ENCODE assay signal across 12 mouse cellular contexts in the genomic region with DNA sequence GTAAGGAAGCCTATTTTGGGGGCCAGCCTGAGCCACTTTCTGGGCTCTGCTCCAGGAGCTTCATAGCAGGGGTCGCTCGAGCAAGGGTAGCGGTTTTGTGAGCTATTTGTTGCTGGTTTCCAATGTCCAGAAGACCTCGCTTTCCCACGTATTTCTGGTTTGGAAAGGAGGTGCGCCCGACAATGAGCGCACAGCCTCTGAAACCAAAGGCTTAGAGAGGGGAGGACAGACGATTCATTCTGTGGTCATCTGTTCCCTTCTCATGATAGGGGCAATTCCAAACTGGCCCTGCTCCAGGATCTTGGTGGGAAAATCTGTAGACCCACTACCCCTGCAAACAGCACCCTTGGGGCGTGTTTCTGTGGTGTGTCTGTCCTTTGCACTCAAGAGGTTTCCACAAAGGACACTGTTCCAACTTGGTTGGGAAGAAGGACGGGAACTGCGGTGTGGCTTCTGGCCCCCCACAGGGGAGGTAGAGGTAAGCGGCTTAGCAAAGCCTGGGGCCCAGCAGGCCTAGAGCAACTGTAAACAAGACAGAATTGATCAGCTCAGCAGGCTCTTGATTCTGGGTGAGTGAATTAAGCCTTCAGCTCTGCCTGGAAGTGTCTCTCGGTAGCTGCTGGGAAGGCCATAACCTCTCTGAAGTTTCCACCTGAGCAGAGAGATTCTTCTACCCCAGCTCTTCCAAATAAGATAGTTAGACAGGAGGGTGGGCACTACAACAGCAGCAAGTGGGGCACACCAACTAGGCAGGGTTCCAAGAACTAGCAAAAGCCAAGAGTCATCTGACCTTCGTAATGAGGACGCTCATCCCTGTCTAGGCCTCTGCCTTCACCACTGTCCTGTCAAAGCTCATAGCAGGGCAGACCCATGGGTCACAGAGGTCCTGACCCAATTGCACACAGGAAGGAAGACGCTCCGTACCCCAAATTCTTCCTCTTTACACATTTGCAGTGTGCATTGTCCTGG.
DNase-seq lines count a peak whose midpoint lies in the region; ATAC-seq and TF ChIP-seq lines count a peak whose summit lies in the region.
"Had no signal": no experiment of that assay in that cellular context is flagged by ENCODE, and none has a peak within 500 bp of the region (broad histone marks: within the 10 kb centered on the region; RNA-seq: fewer than 3 reads in every experiment).

No protein-coding gene starts in this region.

- H3K27me3 ChIP-seq in lung, embryonic 14.5 days (ENCODE audit: insufficient read depth, low read length): no peaks in the 10 kb centered on the region
- H3K27me3 ChIP-seq in forebrain, embryonic 10.5 days (ENCODE audit: poor library complexity, severe bottlenecking): peaks cover 58% of the 10 kb centered on the region
- H3K27me3 ChIP-seq in hindbrain, embryonic 13.5 days: no peaks in the 10 kb centered on the region
- H3K27me3 ChIP-seq in neural tube, embryonic 15.5 days (replicated peaks): no peaks in the 10 kb centered on the region
- H3K27me3 ChIP-seq: liver, embryonic 13.5 days had no signal

- 0 out of 2 replicates have a peak, but pooled peaks cover 5% of the 10 kb centered on the region for H3K4me1 ChIP-seq in lung, embryonic 14.5 days (ENCODE audit: insufficient read depth)
- peaks cover 17% of the 10 kb centered on the region for H3K4me1 ChIP-seq in forebrain, embryonic 10.5 days
- H3K4me1 ChIP-seq in hindbrain, embryonic 13.5 days (replicated peaks): peaks cover 12% of the 10 kb centered on the region
- peaks cover 17% of the 10 kb centered on the region for H3K4me1 ChIP-seq in neural tube, embryonic 15.5 days
- H3K4me1 ChIP-seq: liver, embryonic 13.5 days had no signal

- WGBS in lung, embryonic 14.5 days: 40% methylated on average over 18 of the region's 18 CpGs
- 20% methylated on average over 18 of the region's 18 CpGs for WGBS in forebrain, embryonic 10.5 days
- 29% methylated on average over 18 of the region's 18 CpGs for WGBS in hindbrain, embryonic 13.5 days
- 40% methylated on average over 18 of the region's 18 CpGs for WGBS in neural tube, embryonic 15.5 days

- ATAC-seq in lung, embryonic 14.5 days (ENCODE audit: insufficient read depth): peak; percentile 71; the same call in 1 of the 2 replicates
- peak; percentile 61 for ATAC-seq in hindbrain, embryonic 13.5 days (ENCODE audit: low FRiP score)
- peak; percentile 43; the same call in 1 of the 2 replicates for ATAC-seq in neural tube, embryonic 15.5 days (ENCODE audit: low FRiP score)
- ATAC-seq in megakaryocyte, adult 5-6 weeks (ENCODE audit: poor library complexity, severe bottlenecking): no peak

- DNase-seq in lung, embryonic 14.5 days: peak; percentile 76
- DNase-seq in lung, postnatal 25 days (ENCODE audit: low spot score): no peak
- peak; percentile 34 for DNase-seq in forebrain, embryonic 10.5 days (ENCODE audit: extremely low spot score, low spot score)
- DNase-seq in left cerebral cortex, postnatal 36 days (ENCODE audit: low spot score in 2 of 2): no peak
- DNase-seq: adrenal gland, adult 8-10 months; cerebellum, adult 11 months; gastrocnemius, postnatal 36 days; liver, embryonic 13.5 days had no signal

- H3K36me3 ChIP-seq in lung, embryonic 14.5 days (ENCODE audit: insufficient read depth): no peaks in the 10 kb centered on the region
- H3K36me3 ChIP-seq in forebrain, embryonic 10.5 days (replicated peaks): no peaks in the 10 kb centered on the region
- H3K36me3 ChIP-seq in hindbrain, embryonic 13.5 days: no peaks in the 10 kb centered on the region
- H3K36me3 ChIP-seq in neural tube, embryonic 15.5 days: no peaks in the 10 kb centered on the region
- H3K36me3 ChIP-seq: liver, embryonic 13.5 days had no signal

- no peak overlapping the region for H3K4me3 ChIP-seq in lung, embryonic 14.5 days (ENCODE audit: low read depth, low read length)
- no peak overlapping the region for H3K4me3 ChIP-seq in forebrain, embryonic 10.5 days
- no peak overlapping the region for H3K4me3 ChIP-seq in hindbrain, embryonic 13.5 days
- no peak overlapping the region for H3K4me3 ChIP-seq in neural tube, embryonic 15.5 days (replicated peaks)
- H3K4me3 ChIP-seq: erythroblast, embryonic 14.5 days; liver, embryonic 13.5 days had no signal

- TF ChIP-seq CTCF in lung, embryonic 14.5 days (IDR thresholded peaks at IDR 0.05; ENCODE audit: low read depth): no peak

- no peaks in the 10 kb centered on the region for H3K9me3 ChIP-seq in lung, embryonic 14.5 days (ENCODE audit: low read depth, low read length)
- H3K9me3 ChIP-seq in forebrain, embryonic 10.5 days: no peaks in the 10 kb centered on the region
- no peaks in the 10 kb centered on the region for H3K9me3 ChIP-seq in hindbrain, embryonic 13.5 days
- no peaks in the 10 kb centered on the region for H3K9me3 ChIP-seq in neural tube, embryonic 15.5 days (replicated peaks)
- H3K9me3 ChIP-seq: liver, embryonic 13.5 days had no signal

- H3K27ac ChIP-seq in lung, embryonic 14.5 days (ENCODE audit: low read depth): no peak overlapping the region
- no peak overlapping the region; the same call in 1 of the 2 replicates for H3K27ac ChIP-seq in forebrain, embryonic 10.5 days
- H3K27ac ChIP-seq in hindbrain, embryonic 13.5 days: 0 out of 2 replicates have a peak overlapping the region, but pooled peaks have one; percentile 14
- H3K27ac ChIP-seq in neural tube, embryonic 15.5 days (replicated peaks): 0 out of 2 replicates have a peak overlapping the region, but pooled peaks have one; percentile 13
- H3K27ac ChIP-seq: liver, embryonic 13.5 days had no signal

- no peak overlapping the region for H3K9ac ChIP-seq in lung, embryonic 14.5 days
- no peak overlapping the region for H3K9ac ChIP-seq in hindbrain, embryonic 13.5 days
- no peak overlapping the region for H3K9ac ChIP-seq in neural tube, embryonic 15.5 days (replicated peaks)
- H3K9ac ChIP-seq: liver, embryonic 13.5 days had no signal

- intact Hi-C loops in left cerebral cortex, postnatal 36 days (cut with DNase I): no loop called here

- no peak overlapping the region for H3K4me2 ChIP-seq in lung, embryonic 14.5 days
- H3K4me2 ChIP-seq in hindbrain, embryonic 13.5 days: peak overlapping the region; percentile 5
- H3K4me2 ChIP-seq in neural tube, embryonic 15.5 days: peak overlapping the region; percentile 26; the same call in 1 of the 2 replicates
- H3K4me2 ChIP-seq: liver, embryonic 13.5 days had no signal

Comparison
In these comparisons a context has a peak if more than half of its experiments do, and no peak if none do; other contexts are left out.
1. DNase-seq: peak in lung, embryonic 14.5 days (single experiment) and forebrain, embryonic 10.5 days (single experiment); none in lung, postnatal 25 days (single experiment) and left cerebral cortex, postnatal 36 days (0 of 2).
2. H3K27ac ChIP-seq: peak in hindbrain, embryonic 13.5 days (single experiment) and neural tube, embryonic 15.5 days (single experiment); none in lung, embryonic 14.5 days (single experiment) and forebrain, embryonic 10.5 days (single experiment).